Mouse (Mus musculus) frontal cortex, adult 2 months (tissue): ENCODE measurements at regions not wholly inside any gene's neighbourhood (a gene's known extent, or its start where the extent isn't known, plus 50 kb on each side); places are given as distances from the start of the nearest gene placed in this dataset.
A peak's percentile ranks its signal among the peaks of the same experiment; 100 is the strongest.
"Not testable (repeated sequence)": the region's sequence is repeated elsewhere in the genome, so short reads cannot be mapped to it uniquely, and the experiment has no call there.

Source experiments
- DNase-seq, 2 experiments: peaks; one replicate each; pipeline ENCODE4 v3.0.0; 2022; ENCODE audit warnings: low spot score in 1 of 2; ENCODE audit errors: extremely low spot score in 1 of 2

- not testable (repeated sequence) for DNase-seq
Observed at GRCm38 (mm10) chr6:3201507-3201906, 197.9 kb downstream of the Samd9l start.

- no peak for DNase-seq
Observed at GRCm38 (mm10) chr6:3201107-3201506, 198.3 kb downstream of the Samd9l start.

GRCm38 (mm10) chr6:3200586-3200985 is 198.8 kb downstream of the Samd9l start:
- DNase-seq: peak in 1 of 2 experiments; percentile 47

GRCm38 (mm10) chr6:3192424-3192820 is 206.9 kb downstream of the Samd9l start:
- DNase-seq: not testable (repeated sequence)

GRCm38 (mm10) chr6:3191695-3192423 is 207.5 kb downstream of the Samd9l start:
- DNase-seq: not testable (repeated sequence)

DNA sequence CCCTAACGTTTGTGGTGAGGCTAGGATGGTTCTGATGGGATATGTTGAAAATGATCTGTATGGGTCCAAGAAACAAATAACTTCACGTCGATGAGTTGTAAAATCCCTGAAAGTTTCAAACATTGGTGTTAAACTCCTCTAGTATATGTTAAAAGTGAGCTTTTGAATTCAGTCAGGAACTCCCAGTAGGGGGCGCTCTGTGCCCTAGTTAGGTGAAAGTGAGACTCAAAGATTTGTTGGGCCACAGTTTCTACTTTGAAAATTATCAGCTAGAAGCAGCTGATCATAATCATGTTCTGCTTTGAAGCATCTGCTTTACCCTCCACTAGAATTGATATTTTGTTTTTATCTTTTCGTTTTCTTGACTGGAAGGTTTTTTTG is 215.6 kb downstream of the Samd9l start:
- peak in 1 of 2 experiments; percentile 37 for DNase-seq

DNA sequence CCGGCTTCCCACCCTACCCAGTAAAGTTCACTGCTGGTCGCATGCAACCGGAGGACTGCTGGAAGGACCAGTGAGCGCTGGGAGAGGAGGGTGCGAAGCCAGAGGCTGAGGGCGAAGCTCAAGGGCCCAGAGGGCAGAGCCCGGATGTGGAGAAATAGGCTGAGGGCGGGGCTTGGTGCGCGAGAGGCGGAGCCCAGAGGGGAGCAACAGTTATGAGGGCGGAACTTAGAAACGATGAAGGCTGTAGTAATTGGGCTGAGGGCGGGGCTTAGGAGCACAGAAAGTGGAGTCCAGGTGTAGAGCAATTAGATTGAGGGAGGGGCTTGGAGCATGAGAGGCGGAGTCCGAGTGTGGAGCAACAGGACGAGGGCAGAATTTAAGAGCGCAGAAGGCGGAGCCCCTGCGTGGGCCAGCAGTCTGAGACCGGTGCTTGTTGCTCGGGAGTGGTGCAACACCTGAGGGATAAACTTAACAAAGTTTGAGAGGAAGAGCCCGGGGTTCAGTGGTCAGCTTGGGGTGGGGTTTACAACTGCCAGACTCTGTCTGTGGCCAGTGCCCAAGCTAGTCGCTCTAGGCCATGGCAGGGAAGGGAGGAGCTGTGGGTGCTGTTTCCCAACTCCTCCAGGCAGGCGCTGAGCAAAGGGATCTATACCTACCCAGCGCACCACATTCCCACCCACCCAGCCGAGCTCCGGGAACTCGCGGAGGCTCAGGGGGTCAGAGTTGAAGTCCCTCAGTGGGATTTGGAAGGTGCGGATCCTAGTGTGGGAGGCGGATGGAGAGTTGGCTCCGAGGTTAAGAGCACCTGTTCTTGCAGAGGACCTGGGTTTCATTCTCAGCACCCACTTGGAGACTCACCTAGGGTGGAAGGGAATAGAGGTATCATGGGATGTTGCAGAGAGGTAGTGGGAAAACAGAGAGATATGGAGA is 216.2 kb downstream of the Samd9l start:
- no peak for DNase-seq

GRCm38 (mm10) chr6:3182424-3182841 is 216.9 kb downstream of the Samd9l start:
- DNase-seq: not testable (repeated sequence)

- not testable (repeated sequence) for DNase-seq
Observed at GRCm38 (mm10) chr6:3179603-3180348, 219.6 kb downstream of the Samd9l start.

GRCm38 (mm10) chr6:3169479-3169878 is 229.9 kb downstream of the Samd9l start:
- DNase-seq: not testable (repeated sequence)

- not testable (repeated sequence) for DNase-seq
Observed at GRCm38 (mm10) chr6:3166149-3166548, 233.2 kb downstream of the Samd9l start.

- not testable (repeated sequence) for DNase-seq
Observed at GRCm38 (mm10) chr6:3151901-3152300, 247.5 kb downstream of the Samd9l start.

- DNase-seq: not testable (repeated sequence)
Observed at GRCm38 (mm10) chr6:3137823-3138222, 261.5 kb downstream of the Samd9l start.

DNA sequence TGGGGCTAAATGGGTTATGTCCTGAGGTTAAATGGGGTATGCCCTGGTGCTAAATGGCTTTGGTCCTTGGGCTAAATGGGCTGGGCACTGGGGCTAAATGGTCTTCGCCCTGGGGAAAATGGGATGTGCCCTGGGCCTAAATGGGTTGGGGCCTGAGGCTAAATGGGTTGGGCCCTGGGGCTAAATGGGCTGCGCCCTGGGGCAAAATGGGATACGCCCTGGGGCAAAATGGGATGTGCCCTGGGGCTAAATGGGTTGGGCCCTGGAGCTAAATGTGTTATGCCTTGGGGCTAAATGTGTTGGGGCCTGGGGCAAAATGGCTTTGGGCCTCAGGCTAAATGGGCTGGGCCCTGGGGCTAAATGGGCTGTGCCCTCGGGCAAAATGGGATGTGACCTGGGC is 265.6 kb downstream of the Samd9l start:
- not testable (repeated sequence) for DNase-seq

DNA sequence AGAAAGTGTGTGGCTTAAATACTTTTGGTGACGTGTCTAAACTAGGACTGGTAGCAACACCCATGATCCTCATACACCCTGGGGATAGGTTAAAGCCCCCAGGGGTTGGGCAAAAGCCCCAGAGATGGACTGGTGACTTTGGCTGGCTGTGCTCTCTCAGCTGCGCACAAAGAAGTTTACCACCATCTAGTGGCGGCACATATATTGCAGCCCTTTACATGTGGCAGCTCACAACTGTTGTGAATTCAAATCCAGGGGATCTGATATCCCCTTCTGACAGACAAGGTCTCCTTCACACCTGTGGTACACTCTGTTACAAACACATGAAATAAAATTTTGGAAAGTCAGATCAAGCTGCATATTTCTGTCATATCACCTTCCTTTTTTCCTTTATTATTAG is 283.1 kb downstream of the Samd9l start:
- not testable (repeated sequence) for DNase-seq
